Mouse (Mus musculus): ENCODE results near the gene Efna2. TPM values are rescaled to one million over a fixed set of nuclear protein-coding genes. Genes with fewer than 3 reads are reported as not detected.

Efna2 gene
- total and polyA plus RNA-seq, 3 experiments: 0.23 to 1.5 (median 0.86) TPM

DNA sequence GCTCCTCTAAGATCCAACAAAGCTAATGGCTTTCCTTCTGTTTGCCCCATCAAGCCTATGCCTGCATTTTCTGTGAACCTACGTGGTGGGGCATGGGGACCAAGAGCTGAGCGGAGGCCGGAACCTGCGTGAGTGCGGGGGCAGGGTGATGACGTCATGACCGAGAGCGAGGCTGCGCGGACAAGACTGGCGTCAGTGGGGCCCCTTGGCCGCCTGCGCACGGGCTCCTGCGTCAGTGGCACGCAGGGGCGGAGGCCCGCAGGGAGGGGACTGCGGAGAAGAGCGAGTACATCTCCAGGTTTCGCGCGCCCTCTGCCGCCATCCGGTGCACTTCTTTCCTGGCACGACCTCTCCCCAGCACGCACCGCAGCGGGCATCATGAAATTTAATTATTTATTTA lies 38.0 kb upstream of the Efna2 start:
- Histone ChIP-seq H3K9ac (ENCODE audit: insufficient read depth, low read depth) (peak overlapping the region; percentile 57), H3K79me2 (replicated peaks; ENCODE audit: control insufficient read depth, extremely low read depth, insufficient read depth, poor library complexity, severe bottlenecking) (peaks cover 18% of the 10 kb centered on the region), H3K4me1 (ENCODE audit: control insufficient read depth in 1 of 2, insufficient read depth in 2 of 2) (peaks cover 23 to 59% of the 10 kb centered on the region in 2 experiments), H3K36me3 (replicated peaks in 1 of 2; ENCODE audit: control insufficient read depth in 1 of 2, insufficient read depth in 1 of 2, low read length in 1 of 2) (peaks cover 26 to 29% of the 10 kb centered on the region in 2 experiments), H3K4me3 (replicated peaks in 1 of 3; ENCODE audit: low read depth in 2 of 3, low read length in 2 of 3, poor library complexity in 1 of 3) (peak overlapping the region; percentile 58 to 84 (median 80)), H3K4me2 (ENCODE audit: insufficient read depth, low read depth, poor library complexity, severe bottlenecking) (peak overlapping the region; percentile 72), H3K27ac (ENCODE audit: insufficient read depth, low read depth) (peak overlapping the region; percentile 21; the same call in 1 of the 2 replicates), H3K27me3 (replicated peaks) (peaks cover 25% of the 10 kb centered on the region), H3K9me3 (replicated peaks; ENCODE audit: low read length) (no peaks in the 10 kb centered on the region)
- DNase-seq (ENCODE audit: extremely low read depth): peak; percentile 96
- dilution Hi-C loops (cut with MboI; ENCODE audit: extremely low pct_ligation_motif_present, extremely low pct_unique_long_range_greater_than_20kb, low sequenced_read_pairs) (no loop called here), in situ Hi-C loops (cut with MboI; ENCODE audit: low pct_ligation_motif_present, low pct_unique_long_range_greater_than_20kb, low sequenced_read_pairs) (loop anchor here (5.0 kb wide), 1 partner anchor 154 kb away; the partner anchor contains the start of gene Cnn2)
- TF ChIP-seq TBP (conservative IDR thresholded peaks at IDR 0.05; ENCODE audit: low read depth, low read length) (no peak), ELF1 (IDR thresholded peaks at IDR 0.05; ENCODE audit: low read depth, low read length) (peak; percentile 84), HCFC1 (IDR thresholded peaks at IDR 0.05; ENCODE audit: low read depth, low read length) (peak; percentile 79), CHD2 (IDR thresholded peaks at IDR 0.05; ENCODE audit: low read length) (peak; percentile 84; the same call in 1 of the 2 replicates), POLR2A (IDR thresholded peaks at IDR 0.05; ENCODE audit: low read depth, low read length) (peak; percentile 77), IRF4 (IDR thresholded peaks at IDR 0.05; ENCODE audit: low read depth, low read length) (peak; percentile 75; the same call in 1 of the 2 replicates), SIN3A (IDR thresholded peaks at IDR 0.05; ENCODE audit: low read length) (no peak; the same call in 1 of the 2 replicates), RAD21 (IDR thresholded peaks at IDR 0.05; ENCODE audit: low read depth, low read length) (peak; percentile 87), JUN (IDR thresholded peaks at IDR 0.05; ENCODE audit: insufficient read depth, low read depth, low read length) (peak; percentile 91), BHLHE40 (IDR thresholded peaks at IDR 0.05; ENCODE audit: low read depth, low read length) (peak; percentile 98), MEF2A (IDR thresholded peaks at IDR 0.05; ENCODE audit: borderline replicate concordance, low read depth, low read length) (peak; percentile 59; the same call in 1 of the 2 replicates), ZC3H11A (IDR thresholded peaks at IDR 0.05; ENCODE audit: low read depth, low read length) (peak; percentile 41; the same call in 1 of the 2 replicates), JUND (conservative IDR thresholded peaks at IDR 0.05; ENCODE audit: low read depth, low read length) (peak; percentile 82), MXI1 (IDR thresholded peaks at IDR 0.05; ENCODE audit: low read depth, low read length) (peak; percentile 79), USF2 (conservative IDR thresholded peaks at IDR 0.05; ENCODE audit: low read depth, low read length) (no peak), RCOR1 (conservative IDR thresholded peaks at IDR 0.05; ENCODE audit: low read depth, low read length) (peak; percentile 2; the same call in 1 of the 2 replicates), ZMIZ1 (IDR thresholded peaks at IDR 0.05; ENCODE audit: low read depth, low read length) (no peak; the same call in 1 of the 2 replicates), MYC (IDR thresholded peaks at IDR 0.05; ENCODE audit: low read depth, low read length) (peak; percentile 64; the same call in 1 of the 2 replicates), POLR2AphosphoS2 (IDR thresholded peaks at IDR 0.05; ENCODE audit: low read depth, low read length) (peak; percentile 52; the same call in 1 of the 2 replicates), ETS1 (conservative IDR thresholded peaks at IDR 0.05; ENCODE audit: low read depth, low read length) (peak; percentile 83), MAX (IDR thresholded peaks at IDR 0.05; ENCODE audit: low read length) (peak; percentile 19; the same call in 1 of the 2 replicates), PAX5 (IDR thresholded peaks at IDR 0.05; ENCODE audit: low read length) (no peak), E2F4 (IDR thresholded peaks at IDR 0.05; ENCODE audit: insufficient replicate concordance, low read depth, low read length) (no peak), GABPA (IDR thresholded peaks at IDR 0.05; ENCODE audit: insufficient replicate concordance, low read depth, low read length) (peak; percentile 97), USF1 (IDR thresholded peaks at IDR 0.05; ENCODE audit: low read depth, low read length) (no peak), TCF12 (IDR thresholded peaks at IDR 0.05; ENCODE audit: low read depth, low read length) (peak; percentile 82; the same call in 1 of the 2 replicates), KAT2A (IDR thresholded peaks at IDR 0.05; ENCODE audit: insufficient replicate concordance, low read length) (no peak), CTCF (conservative IDR thresholded peaks at IDR 0.05 in 1 of 2, IDR thresholded peaks at IDR 0.05 in 1 of 2; ENCODE audit: low read depth in 2 of 2, low read length in 2 of 2) (peak in 1 of 2 experiments; percentile 89; a peak in 2 of 4 replicates), CHD1 (IDR thresholded peaks at IDR 0.05; ENCODE audit: low read depth, low read length) (no peak), ZNF384 (IDR thresholded peaks at IDR 0.05; ENCODE audit: low read depth, low read length) (no peak), ZKSCAN1 (IDR thresholded peaks at IDR 0.05; ENCODE audit: borderline replicate concordance, low read depth, low read length) (no peak), MAZ (IDR thresholded peaks at IDR 0.05; ENCODE audit: low read depth, low read length) (peak; percentile 97), NRF1 (IDR thresholded peaks at IDR 0.05; ENCODE audit: low read depth, low read length) (peak; percentile 92), NELFE (IDR thresholded peaks at IDR 0.05; ENCODE audit: low read depth, low read length) (no peak; the same call in 1 of the 2 replicates), SMC3 (IDR thresholded peaks at IDR 0.05; ENCODE audit: low read depth, low read length) (peak; percentile 85), MAFK (IDR thresholded peaks at IDR 0.05; ENCODE audit: insufficient replicate concordance, low read length) (no peak), UBTF (IDR thresholded peaks at IDR 0.05; ENCODE audit: low read depth, low read length) (0 out of 2 replicates have a peak, but pooled peaks have one; percentile 43)

Measured in CH12.LX (cell line).